Mouse (Mus musculus) lung, postnatal 0 days (tissue): ENCODE measurements around the gene Rbms1.

Experiments used
- CTCF ChIP-seq: IDR thresholded peaks from 2 replicates; pipeline ENCODE4 v1.5.1; 2016; ENCODE audit warnings: antibody characterized with exemption, mild to moderate bottlenecking
- EP300 ChIP-seq: IDR thresholded peaks from 2 replicates; pipeline ENCODE4 v1.6.1; 2016; ENCODE audit warnings: antibody characterized with exemption, mild to moderate bottlenecking, control low read depth

GRCm38 (mm10) chr2:60802191-60802590, 160.8 kb downstream of the Rbms1 start:
- peak; percentile 76 for TF ChIP-seq CTCF
- 0 out of 2 replicates have a peak, but pooled peaks have one; percentile 37 for TF ChIP-seq EP300
